Mouse (Mus musculus) urinary bladder, adult 2 months (tissue): Measurements from ENCODE around the gene Nop2. TPM values are rescaled to one million over a fixed set of nuclear protein-coding genes. Genes with fewer than 3 reads are reported as not detected.
"Not testable (repeated sequence)": the region's sequence is repeated elsewhere in the genome, so short reads cannot be mapped to it uniquely, and the experiment has no call there.

ENCODE experiments used
- DNase-seq: peaks from one replicate; pipeline ENCODE4 v3.0.0; 2022; ENCODE audit warnings: low spot score
- polyA plus RNA-seq: library from polyadenylated mRNA; depleted of rRNA; stranded (reverse); fragments of >200 nt; gene quantifications from 2 replicates; pipeline ENCODE4 v1.2.3, GENCODE M21; 2012

Nop2 gene
- polyA plus RNA-seq, 1 experiment: 23.1 TPM

GRCm38 (mm10) chr6:125153018-125153389 lies 21.3 kb downstream of the Nop2 start:
- no peak for DNase-seq

GRCm38 (mm10) chr6:125153682-125154081 lies 22.0 kb downstream of the Nop2 start:
- no peak for DNase-seq

GRCm38 (mm10) chr6:125154550-125154949 lies 22.8 kb downstream of the Nop2 start:
- DNase-seq: no peak

- no peak for DNase-seq
Observed at GRCm38 (mm10) chr6:125155262-125155661, 23.6 kb downstream of the Nop2 start.

GRCm38 (mm10) chr6:125156491-125156890 lies 24.8 kb downstream of the Nop2 start:
- DNase-seq: no peak

- no peak for DNase-seq
Observed at GRCm38 (mm10) chr6:125156903-125157614, 25.4 kb downstream of the Nop2 start.

- DNase-seq: no peak
Observed at GRCm38 (mm10) chr6:125158944-125159492, 27.3 kb downstream of the Nop2 start.

GRCm38 (mm10) chr6:125159773-125160557 lies 28.3 kb downstream of the Nop2 start:
- no peak for DNase-seq

GRCm38 (mm10) chr6:125160558-125160853 lies 28.8 kb downstream of the Nop2 start:
- no peak for DNase-seq

- DNase-seq: no peak
Observed at GRCm38 (mm10) chr6:125160854-125161760, 29.4 kb downstream of the Nop2 start.

GRCm38 (mm10) chr6:125161971-125162370 lies 30.3 kb downstream of the Nop2 start:
- DNase-seq: not testable (repeated sequence)

GRCm38 (mm10) chr6:125162615-125163305 lies 31.1 kb downstream of the Nop2 start:
- not testable (repeated sequence) for DNase-seq

- no peak for DNase-seq
Observed at GRCm38 (mm10) chr6:125163801-125164657, 32.3 kb downstream of the Nop2 start.

- DNase-seq: peak; percentile 53
Observed at GRCm38 (mm10) chr6:125164672-125165327, 33.1 kb downstream of the Nop2 start.

GRCm38 (mm10) chr6:125165328-125165891 lies 33.7 kb downstream of the Nop2 start:
- peak; percentile 92 for DNase-seq

- peak; percentile 70 for DNase-seq
Observed at GRCm38 (mm10) chr6:125166051-125166751, 34.5 kb downstream of the Nop2 start, which contains the start of gene Gapdh. Gapdh (minus strand) TSS chr6:125166467.

- no peak for DNase-seq
Observed at GRCm38 (mm10) chr6:125166861-125167650, 35.3 kb downstream of the Nop2 start.

- DNase-seq: no peak
Observed at GRCm38 (mm10) chr6:125168086-125168485, 36.4 kb downstream of the Nop2 start.
